Mouse (Mus musculus) lung, postnatal 0 days (tissue): ENCODE results near the gene Fancg. TPM values are rescaled to one million over a fixed set of nuclear protein-coding genes. Genes with fewer than 3 reads are reported as not detected.
A peak's percentile ranks its signal among the peaks of the same experiment; 100 is the strongest.

ENCODE experiments used
- ATAC-seq: fragments of 200-750 bp; cut with Nextera tagmentation; 2 replicates; pipeline ENCODE4 v1.8.0; 2017; ENCODE audit warnings: moderate library complexity
- DNase-seq: peaks from one replicate; pipeline ENCODE4 v3.0.0-alpha.2; 2016; ENCODE audit warnings: low spot score
- H3K27ac ChIP-seq: fragments of 300-500 bp; sonication (generic); 2 replicates; pipeline ENCODE4 v1.5.1; 2014; ENCODE audit warnings: antibody characterized with exemption, mild to moderate bottlenecking, low read length, mixed read lengths
- H3K27me3 ChIP-seq: fragments of 300-500 bp; sonication (generic); replicated peaks from 2 replicates; pipeline ENCODE4 v1.6.1; 2014; ENCODE audit warnings: low read length, mixed read lengths; ENCODE audit not compliant: insufficient read depth
- H3K36me3 ChIP-seq: fragments of 300-500 bp; sonication (generic); 2 replicates; pipeline ENCODE4 v1.6.1; 2014; ENCODE audit warnings: low read length, mixed read lengths; ENCODE audit not compliant: insufficient read depth
- H3K4me1 ChIP-seq: fragments of 300-500 bp; sonication (generic); 2 replicates; pipeline ENCODE4 v1.6.1; 2014; ENCODE audit warnings: antibody characterized with exemption, low read depth, low read length, mixed read lengths; ENCODE audit not compliant: insufficient read depth
- H3K4me2 ChIP-seq: fragments of 300-500 bp; sonication (generic); replicated peaks from 2 replicates; pipeline ENCODE4 v1.6.1; 2014; ENCODE audit warnings: low read depth, mild to moderate bottlenecking, low read length, moderate library complexity, mixed read lengths
- H3K4me3 ChIP-seq: fragments of 300-500 bp; sonication (generic); 2 replicates; pipeline ENCODE4 v1.5.1; 2014; ENCODE audit warnings: low read depth, low read length
- H3K9ac ChIP-seq: fragments of 300-500 bp; sonication (generic); replicated peaks from 2 replicates; pipeline ENCODE4 v1.6.1; 2014; ENCODE audit warnings: low read depth, mild to moderate bottlenecking
- H3K9me3 ChIP-seq: fragments of 300-500 bp; sonication (generic); 2 replicates; pipeline ENCODE4 v1.6.1; 2016; ENCODE audit warnings: low read length, mixed read lengths
- CTCF ChIP-seq: IDR thresholded peaks from 2 replicates; pipeline ENCODE4 v1.5.1; 2016; ENCODE audit warnings: antibody characterized with exemption, mild to moderate bottlenecking
- EP300 ChIP-seq: IDR thresholded peaks from 2 replicates; pipeline ENCODE4 v1.6.1; 2016; ENCODE audit warnings: antibody characterized with exemption, mild to moderate bottlenecking, control low read depth
- WGBS: fragments of 180-500 bp; shearing (Covaris S2); extraction: QIAGEN DNeasy Blood & Tissue Kit; methylation state at CpG from one replicate; pipeline ENCODE4 v1.1.7; 2014; 5-methylcytosine and 5-hydroxymethylcytosine counted together
- polyA plus RNA-seq: library from polyadenylated mRNA; unstranded; fragments of >200 nt; fragmentation: Nextera tagmentation; extraction: Ambion mirVana; gene quantifications from 2 replicates; pipeline ENCODE4 v1.2.1, GENCODE M21; 2015

Gene Fancg
- polyA plus RNA-seq, 1 experiment from 2014 or later: 6.4 TPM

GRCm38 (mm10) chr4:43020876-43021275, 10.6 kb upstream of the Fancg start:
- Histone ChIP-seq H3K36me3 (peaks cover 10% of the 10 kb centered on the region), H3K27me3 (no peaks in the 10 kb centered on the region), H3K27ac (no peak overlapping the region), H3K9ac (no peak overlapping the region), H3K9me3 (no peaks in the 10 kb centered on the region), H3K4me3 (no peak overlapping the region), H3K4me2 (no peak overlapping the region), H3K4me1 (peaks cover 7% of the 10 kb centered on the region; the same call in 1 of the 2 replicates)
- ATAC-seq (no peak), DNase-seq (no peak)
- 88% methylated on average over 16 of the region's 16 CpGs for WGBS
- TF ChIP-seq CTCF: no peak

GRCm38 (mm10) chr4:43019641-43020465, 9.5 kb upstream of the Fancg start:
- ATAC-seq (no peak), DNase-seq (no peak)
- H3K9me3 ChIP-seq: no peaks in the 10 kb centered on the region
- WGBS: 92% methylated on average over 23 of the region's 23 CpGs
- H3K36me3 ChIP-seq: peaks cover 10% of the 10 kb centered on the region
- no peak overlapping the region for H3K4me3 ChIP-seq
- H3K27me3 ChIP-seq: no peaks in the 10 kb centered on the region
- no peak overlapping the region for H3K9ac ChIP-seq
- no peak overlapping the region for H3K4me2 ChIP-seq
- peaks cover 3% of the 10 kb centered on the region; the same call in 1 of the 2 replicates for H3K4me1 ChIP-seq
- no peak overlapping the region for H3K27ac ChIP-seq
- TF ChIP-seq EP300 (no peak), CTCF (no peak)

DNA sequence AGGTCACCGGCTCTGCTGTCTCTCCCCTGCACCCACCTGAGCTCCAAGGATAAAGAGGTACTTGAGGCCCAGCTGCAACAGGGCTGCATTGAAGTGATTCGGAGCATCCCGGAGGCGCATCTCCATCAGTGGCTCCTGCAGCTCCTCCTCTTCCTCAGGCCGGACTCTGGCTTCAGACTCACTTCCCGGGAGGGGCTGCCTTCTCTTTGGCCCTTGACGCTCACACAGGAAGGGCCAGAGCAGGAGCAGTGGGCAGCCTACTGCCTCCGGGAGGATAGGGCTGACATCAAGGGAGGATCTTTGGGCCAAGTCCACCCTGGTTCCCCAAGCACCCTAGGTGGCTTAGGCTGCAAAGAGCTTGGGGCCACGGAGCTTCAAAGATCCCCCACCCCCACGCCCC, 8.9 kb upstream of the Fancg start:
- Histone ChIP-seq H3K36me3 (peaks cover 10% of the 10 kb centered on the region), H3K27me3 (no peaks in the 10 kb centered on the region), H3K27ac (no peak overlapping the region), H3K4me2 (no peak overlapping the region), H3K4me1 (no peaks in the 10 kb centered on the region), H3K4me3 (no peak overlapping the region), H3K9me3 (no peaks in the 10 kb centered on the region), H3K9ac (no peak overlapping the region)
- no peak for ATAC-seq
- no peak for TF ChIP-seq EP300
- TF ChIP-seq CTCF: no peak
- WGBS: 90% methylated on average over 10 of the region's 10 CpGs
- DNase-seq: no peak

DNA sequence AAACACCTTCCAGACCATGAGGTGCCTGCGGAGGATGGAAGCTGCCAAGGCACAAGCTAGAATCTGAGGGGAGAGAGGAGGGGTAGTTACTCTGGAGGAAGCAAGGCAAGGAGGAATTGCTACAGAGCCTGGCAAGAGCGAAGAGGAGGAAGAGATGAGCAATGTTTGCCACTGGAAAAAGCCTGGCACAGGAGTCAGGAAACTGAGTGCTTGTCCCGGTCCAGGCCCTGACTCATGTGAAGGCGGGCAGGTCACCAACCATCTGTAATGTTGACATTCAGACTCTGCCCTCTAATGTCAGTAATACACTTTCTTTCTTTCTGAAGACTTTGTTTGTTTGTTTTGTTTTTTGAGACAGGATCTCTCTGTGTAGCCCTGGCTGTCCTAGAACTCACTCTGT, 7.8 kb upstream of the Fancg start:
- H3K36me3 ChIP-seq: peaks cover 10% of the 10 kb centered on the region
- H3K27me3 ChIP-seq: no peaks in the 10 kb centered on the region
- no peak for DNase-seq
- H3K4me3 ChIP-seq: no peak overlapping the region
- no peaks in the 10 kb centered on the region for H3K9me3 ChIP-seq
- no peak overlapping the region for H3K9ac ChIP-seq
- no peak for ATAC-seq
- H3K4me2 ChIP-seq: no peak overlapping the region
- no peaks in the 10 kb centered on the region for H3K4me1 ChIP-seq
- 87% methylated on average over 4 of the region's 4 CpGs for WGBS
- TF ChIP-seq EP300 (no peak), CTCF (no peak)
- H3K27ac ChIP-seq: no peak overlapping the region

- Histone ChIP-seq H3K27ac (no peak overlapping the region), H3K9ac (no peak overlapping the region)
- WGBS: 91% methylated on average over 1 of the region's 1 CpGs
Observed at GRCm38 (mm10) chr4:43012091-43012490, 1.8 kb upstream of the Fancg start.

GRCm38 (mm10) chr4:43005765-43006164, 4.5 kb downstream of the Fancg start:
- H3K36me3 ChIP-seq: no peaks in the 10 kb centered on the region; the same call in 1 of the 2 replicates
- peak; percentile 72 for DNase-seq
- WGBS: 47% methylated on average over 2 of the region's 2 CpGs
- no peak overlapping the region for H3K4me2 ChIP-seq
- no peaks in the 10 kb centered on the region for H3K9me3 ChIP-seq
- H3K27ac ChIP-seq: no peak overlapping the region
- no peak for ATAC-seq
- no peaks in the 10 kb centered on the region for H3K4me1 ChIP-seq
- H3K27me3 ChIP-seq: no peaks in the 10 kb centered on the region
- H3K4me3 ChIP-seq: no peak overlapping the region
- TF ChIP-seq EP300 (no peak), CTCF (peak; percentile 69)
- H3K9ac ChIP-seq: no peak overlapping the region

More at GRCm38 (mm10) chr4:43012091-43012490, 1.8 kb upstream of the Fancg start:
- DNase-seq: no peak
- Histone ChIP-seq H3K4me3 (no peak overlapping the region), H3K36me3 (no peaks in the 10 kb centered on the region), H3K4me2 (no peak overlapping the region), H3K9me3 (no peaks in the 10 kb centered on the region), H3K27me3 (no peaks in the 10 kb centered on the region), H3K4me1 (no peaks in the 10 kb centered on the region)
- no peak for TF ChIP-seq CTCF
- TF ChIP-seq EP300: no peak
- ATAC-seq: no peak
